Mouse (Mus musculus): ENCODE results near the gene Piezo1.
"Not testable (repeated sequence)": the region's sequence is repeated elsewhere in the genome, so short reads cannot be mapped to it uniquely, and the experiment has no call there.

The Piezo1 gene

DNA sequence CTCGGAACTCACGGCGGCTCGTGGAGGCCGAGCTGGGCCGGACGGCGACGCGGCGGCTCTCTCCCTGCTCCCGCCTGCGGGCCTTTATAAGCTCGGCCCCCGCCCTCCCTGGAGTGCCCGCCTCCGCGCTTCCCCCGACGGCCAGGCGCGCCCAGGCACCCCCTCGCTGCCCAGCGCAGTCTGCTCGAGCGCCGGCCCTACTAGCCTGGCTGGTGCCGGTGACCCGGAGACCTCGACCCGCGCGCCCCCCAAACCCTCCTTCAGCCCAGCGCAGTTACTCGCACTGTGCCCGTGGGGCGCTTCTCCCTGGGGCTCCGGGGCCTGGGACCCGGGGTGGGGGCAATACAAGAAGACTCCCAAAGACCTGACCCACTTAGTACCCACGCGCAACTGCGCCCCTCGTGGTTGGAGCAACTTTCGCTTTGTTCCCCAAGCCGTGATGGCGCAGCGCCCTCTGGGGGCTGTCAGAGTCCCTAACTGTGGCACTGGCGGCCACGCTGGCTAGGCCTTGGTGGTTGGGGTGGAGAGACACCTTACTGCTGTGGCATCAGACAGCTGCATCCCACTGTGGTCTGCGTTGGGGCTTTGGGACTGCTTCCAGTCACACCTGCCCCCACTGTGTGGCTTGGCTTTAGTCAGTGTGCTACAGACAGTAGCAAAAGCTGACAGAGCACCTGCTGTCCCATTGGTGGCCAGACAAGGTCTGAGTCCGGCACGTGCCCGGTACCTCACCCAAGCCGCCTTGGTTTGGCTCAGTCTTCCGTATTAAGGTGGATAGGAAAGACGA is at the start of gene Piezo1:
Gene Piezo1, minus strand, starts transcription at position 65 of the 787 bp plus-strand sequence.
- peak; percentile 95 for DNase-seq

- peak; percentile 90 for DNase-seq
These were observed 49.5 kb upstream of the Piezo1 start for GRCm38 (mm10) chr8:122600666-122601065.

DNA sequence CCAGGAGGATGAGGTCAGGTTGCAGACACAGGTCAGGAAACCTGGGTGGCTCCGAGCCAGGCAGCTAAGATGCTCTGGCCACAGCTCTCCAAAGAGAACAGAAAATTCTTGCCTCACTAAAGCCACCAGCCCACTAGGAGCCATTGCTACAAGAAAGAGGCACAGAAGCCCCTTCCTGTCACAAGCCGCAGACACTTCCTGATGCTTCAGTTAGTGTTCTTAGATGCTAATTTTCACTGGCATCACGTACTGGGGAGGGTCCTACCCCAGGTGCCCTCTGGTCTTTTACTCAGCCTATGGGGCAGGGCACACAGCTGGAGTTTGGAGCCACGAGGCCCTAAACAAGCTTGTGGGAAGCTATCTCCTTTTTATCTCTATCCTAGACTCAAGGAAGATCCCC is 44.9 kb upstream of the Piezo1 start:
- DNase-seq = no peak

GRCm38 (mm10) chr8:122593783-122594507 is 42.8 kb upstream of the Piezo1 start:
- no peak for DNase-seq

- DNase-seq = no peak
These were observed 42.1 kb upstream of the Piezo1 start for GRCm38 (mm10) chr8:122593240-122593639.

DNA sequence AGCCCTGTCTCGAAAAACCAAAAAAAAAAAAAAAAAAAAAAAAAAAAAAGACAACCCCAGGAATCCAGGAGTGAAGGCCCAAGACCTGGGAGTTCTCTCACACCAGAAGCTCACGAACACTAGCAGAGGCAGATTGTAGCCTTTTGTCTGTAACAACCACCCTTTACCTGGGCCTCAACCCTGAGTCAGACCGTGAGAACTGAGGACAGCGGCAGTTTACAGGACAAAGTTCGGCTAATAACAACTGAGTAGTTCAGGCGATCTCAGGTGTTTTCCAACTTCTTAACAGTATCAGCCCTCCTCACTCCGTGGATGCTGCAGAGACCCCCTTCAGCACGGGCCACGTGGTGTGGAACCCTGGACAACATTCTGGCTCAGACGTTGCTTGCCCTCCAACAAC is 35.6 kb upstream of the Piezo1 start:
- DNase-seq = no peak

GRCm38 (mm10) chr8:122586171-122586570 is 35.0 kb upstream of the Piezo1 start:
- no peak for DNase-seq

DNA sequence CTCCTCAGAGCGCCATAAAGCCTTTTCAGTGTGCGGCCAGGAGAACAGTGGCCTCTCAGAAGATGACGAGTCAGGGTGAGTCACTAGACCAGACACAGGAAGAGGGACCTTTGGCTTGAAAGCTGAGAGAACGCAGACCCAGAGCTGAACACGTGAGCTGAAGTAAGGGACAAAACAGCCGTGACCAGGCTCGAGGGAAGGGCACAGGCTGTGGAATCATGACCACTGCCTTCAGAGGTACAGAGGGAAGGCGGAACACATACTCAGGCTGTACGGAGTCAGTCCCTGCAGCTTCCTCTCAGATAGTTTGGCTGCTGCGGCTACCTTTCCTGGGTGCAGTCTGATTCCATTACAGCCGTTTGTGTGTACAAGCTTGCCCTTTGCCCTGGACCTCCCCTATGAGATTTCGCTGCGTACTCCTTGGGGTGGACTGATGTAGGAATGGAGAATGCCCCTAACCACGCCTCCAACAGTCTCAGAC is 34.3 kb upstream of the Piezo1 start:
- peak; percentile 49 for DNase-seq

GRCm38 (mm10) chr8:122584981-122585380 is 33.9 kb upstream of the Piezo1 start:
- no peak for DNase-seq

DNA sequence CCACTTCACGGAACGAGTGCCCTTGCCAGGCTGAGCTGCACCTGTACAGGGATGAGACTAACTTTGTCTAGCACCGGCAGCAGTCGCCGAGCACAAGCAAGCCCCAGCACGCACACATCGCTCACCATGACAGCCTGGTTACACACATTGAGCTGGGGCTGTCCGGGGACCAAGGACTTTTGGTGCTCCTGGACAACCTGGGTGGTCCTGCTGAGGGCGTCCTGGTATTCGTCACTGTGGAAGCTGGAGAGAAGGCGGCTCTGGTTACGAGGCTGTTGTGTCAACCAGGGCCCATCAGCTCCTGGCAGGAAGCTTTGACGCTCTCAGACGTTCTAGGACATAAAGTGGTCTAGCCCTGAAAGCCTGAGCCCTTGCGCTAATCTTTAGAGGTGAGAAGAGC is 29.8 kb upstream of the Piezo1 start:
- DNase-seq = no peak

DNA sequence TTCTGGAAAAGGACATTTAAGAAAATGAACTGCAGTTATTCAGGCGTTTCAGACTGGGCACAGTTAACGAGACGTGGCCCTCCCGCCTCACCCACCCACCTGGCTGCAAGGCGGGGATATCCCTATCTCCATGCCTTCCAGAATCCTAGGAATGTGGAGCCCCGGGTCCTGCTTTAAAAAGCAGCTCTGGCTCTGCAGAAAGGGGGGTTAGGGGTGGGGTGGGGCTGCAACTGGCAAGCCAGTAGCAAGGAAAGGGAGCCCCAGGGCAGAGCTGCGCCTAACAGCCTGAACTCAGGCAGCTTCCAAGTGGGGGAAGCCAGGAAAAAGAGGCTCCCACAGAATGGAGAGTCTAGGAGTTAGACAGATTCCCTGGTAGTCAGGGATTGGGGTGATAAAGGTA is 28.1 kb upstream of the Piezo1 start:
- no peak for DNase-seq

DNA sequence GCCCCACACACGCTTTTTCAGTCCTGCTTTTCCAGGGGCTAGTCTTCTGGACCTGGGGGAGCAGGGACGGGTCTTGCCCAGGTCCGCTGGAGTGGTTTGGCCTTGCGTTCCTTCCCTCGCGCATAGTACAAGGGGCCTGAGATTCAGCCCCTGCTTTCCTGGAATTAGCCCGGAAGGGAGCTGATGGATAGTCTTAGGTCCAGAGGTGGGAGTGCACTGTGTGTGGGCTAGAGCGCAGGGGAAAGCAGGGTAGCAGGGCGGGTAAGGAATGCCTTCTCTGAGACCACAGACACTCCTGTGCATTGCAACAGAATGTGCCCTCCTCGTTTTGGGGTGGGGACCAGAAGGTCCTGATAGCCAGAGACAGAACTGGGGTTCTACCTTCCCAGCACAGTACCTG is 26.0 kb upstream of the Piezo1 start:
- DNase-seq = no peak

- peak; percentile 97 for DNase-seq
These were observed 25.5 kb upstream of the Piezo1 start, which contains the start of gene Aprt for GRCm38 (mm10) chr8:122576648-122577022. Gene Aprt, minus strand, starts transcription at chr8:122576909.

- no peak for DNase-seq
These were observed 24.9 kb upstream of the Piezo1 start for GRCm38 (mm10) chr8:122575735-122576647.

DNA sequence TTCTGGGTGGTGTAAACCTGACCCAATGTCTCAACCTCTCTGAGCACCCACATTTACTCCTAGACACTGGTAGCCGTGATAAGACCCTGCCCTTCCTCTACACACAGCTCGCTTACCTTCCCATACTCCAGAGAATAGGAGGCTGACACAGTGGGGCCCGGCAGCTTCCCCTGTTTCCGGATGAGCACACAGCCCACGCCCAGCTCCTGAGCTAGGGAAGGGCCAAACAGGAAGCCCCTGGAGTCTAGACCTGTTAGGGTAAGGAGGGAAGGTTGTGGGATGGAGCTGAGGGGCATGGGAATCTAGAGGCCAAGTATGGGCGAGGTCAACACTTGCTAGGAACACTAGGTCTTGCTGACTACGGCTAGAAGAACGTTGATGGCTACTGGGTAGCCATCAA is 24.2 kb upstream of the Piezo1 start:
- DNase-seq = no peak

DNA sequence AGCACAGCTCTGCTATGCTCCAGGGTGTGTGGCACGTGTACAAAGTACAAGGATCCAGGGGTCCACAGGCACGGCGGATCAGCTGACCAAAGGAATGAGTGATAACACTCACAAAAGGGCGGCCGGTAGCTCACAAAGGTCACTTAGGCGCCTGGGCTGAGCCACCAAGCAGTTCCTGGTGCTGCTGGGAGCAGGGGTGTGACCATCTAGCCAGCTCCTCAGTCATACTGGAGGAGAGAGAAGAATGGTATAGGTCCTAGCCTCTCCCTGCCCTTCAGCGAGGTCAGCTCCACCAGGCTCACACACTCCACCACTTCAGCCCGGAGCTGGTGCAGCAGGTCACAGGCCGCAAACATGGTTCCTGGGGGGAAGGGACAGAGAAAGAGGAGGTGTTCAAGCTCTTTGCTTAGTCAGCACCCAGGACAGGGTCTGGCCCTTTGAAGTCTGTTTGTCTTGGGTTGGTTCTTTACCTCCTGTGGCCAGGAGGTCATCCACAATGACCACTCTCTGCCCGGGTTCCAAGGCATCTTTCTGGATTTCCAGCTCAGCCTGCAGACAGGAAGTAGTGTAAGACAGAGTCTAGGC is 23.6 kb upstream of the Piezo1 start:
- DNase-seq = peak; percentile 60

DNA sequence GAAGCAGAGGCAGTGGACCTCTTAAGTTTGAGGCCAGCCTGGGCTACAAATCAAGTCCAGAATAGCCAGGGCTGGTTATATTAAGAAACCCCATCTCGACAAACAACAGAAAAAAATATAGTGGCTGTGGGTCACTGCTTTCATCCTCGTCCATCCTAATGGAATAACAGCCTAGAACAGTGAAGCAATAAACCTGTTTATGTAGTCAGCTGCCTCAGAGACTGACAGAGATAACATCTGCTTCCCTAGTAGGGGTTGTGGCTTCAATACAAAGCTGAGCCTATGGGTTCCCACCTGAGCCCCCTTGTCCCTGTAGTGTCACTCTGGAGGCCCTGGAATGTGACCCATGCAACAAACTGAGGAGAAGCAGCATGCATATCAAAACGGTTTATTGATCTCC is 23.1 kb upstream of the Piezo1 start:
- DNase-seq = no peak

DNA sequence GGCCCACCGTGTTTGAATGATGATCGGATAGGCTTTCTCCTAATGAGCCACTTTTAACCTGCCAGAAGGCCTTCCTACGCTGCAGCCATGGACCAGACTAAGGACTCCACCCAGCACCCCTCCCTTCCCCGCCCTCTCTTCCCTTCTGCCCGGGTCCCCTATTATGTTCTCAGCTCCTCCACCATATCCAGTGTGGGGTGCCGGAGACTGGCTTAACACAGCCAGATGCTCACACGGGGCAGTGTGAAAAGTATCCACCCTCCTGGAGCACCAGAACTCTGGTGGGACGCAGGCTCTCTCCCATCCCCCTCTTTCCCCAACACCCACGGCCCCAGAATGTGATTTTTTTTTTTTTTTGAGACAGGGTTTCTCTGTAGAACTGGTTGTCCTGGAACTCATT is 22.4 kb upstream of the Piezo1 start:
- no peak for DNase-seq

DNA sequence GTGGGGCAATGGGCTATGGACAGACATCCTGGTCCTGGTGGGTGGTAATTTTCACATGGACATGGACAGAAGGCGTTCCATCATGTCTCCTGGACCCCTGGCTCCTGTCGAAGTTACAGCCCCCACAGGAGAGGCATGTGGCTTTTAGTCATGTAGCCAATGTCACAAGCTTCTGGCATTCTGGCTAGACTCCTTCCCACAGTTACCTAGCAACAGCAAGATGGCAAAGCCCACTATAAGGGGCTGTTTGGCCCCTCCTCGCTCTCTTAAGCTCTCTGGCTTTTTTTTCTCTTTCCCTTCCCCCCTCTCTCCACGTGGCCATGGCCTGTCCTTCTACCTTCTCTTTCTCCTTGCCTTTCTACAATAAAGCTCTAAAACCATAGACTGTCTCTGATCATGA is 22.0 kb upstream of the Piezo1 start:
- DNase-seq = not testable (repeated sequence)

DNA sequence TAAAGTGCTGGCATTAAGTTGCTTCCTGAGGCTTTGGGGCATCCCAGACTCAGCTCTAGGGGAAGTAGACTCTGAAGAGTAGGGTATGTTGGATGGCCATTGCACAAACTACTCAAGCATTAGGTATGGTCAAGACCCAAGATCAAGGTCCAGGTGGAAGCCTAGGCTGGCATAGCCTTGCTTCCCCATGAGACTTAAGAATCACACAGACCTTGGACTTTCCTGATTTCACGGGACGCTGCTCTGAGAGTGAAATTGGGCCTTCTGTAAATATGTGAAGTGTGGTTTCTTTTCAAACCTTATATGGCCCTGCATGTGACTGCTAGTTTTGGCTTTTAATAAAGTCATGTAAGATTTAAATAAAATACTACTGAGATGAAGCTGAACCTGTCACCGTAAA is 21.6 kb upstream of the Piezo1 start:
- DNase-seq = peak; percentile 82

GRCm38 (mm10) chr8:122571750-122572267 is 20.7 kb upstream of the Piezo1 start:
- DNase-seq = no peak

GRCm38 (mm10) chr8:122571153-122571552 is 20.0 kb upstream of the Piezo1 start:
- no peak for DNase-seq

Data from kidney, adult 9 months (tissue).